Mouse (Mus musculus) embryo, embryonic 11.5 days (tissue): ENCODE measurements at regions not wholly inside any gene's neighbourhood (a gene's known extent, or its start where the extent isn't known, plus 50 kb on each side); places are given as distances from the start of the nearest gene placed in this dataset.

ENCODE experiments used
- DNase-seq: peaks from one replicate; pipeline ENCODE4 v3.0.0-alpha.2; 2012; ENCODE audit warnings: low read depth, low spot score

DNA sequence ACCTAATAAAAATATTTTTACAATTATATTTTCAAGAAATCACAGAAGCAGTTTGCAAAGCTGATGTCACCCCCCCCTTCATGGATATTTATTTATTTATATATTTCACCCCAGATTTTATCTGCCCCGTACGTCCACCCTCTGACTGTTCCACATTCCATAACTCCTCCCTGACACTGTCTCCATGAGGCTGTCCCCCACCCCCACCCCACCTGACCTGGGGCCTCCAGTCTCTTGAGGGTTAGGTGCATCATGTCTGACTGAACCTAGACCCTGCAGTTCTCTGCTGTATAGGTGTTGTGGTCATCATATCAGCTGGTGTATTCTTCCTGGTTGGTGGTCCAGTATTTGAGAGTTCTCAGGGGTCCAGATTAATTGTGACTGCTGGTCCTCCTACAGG, 1083.9 kb upstream of the Cadm2 start:
- DNase-seq: no peak

DNA sequence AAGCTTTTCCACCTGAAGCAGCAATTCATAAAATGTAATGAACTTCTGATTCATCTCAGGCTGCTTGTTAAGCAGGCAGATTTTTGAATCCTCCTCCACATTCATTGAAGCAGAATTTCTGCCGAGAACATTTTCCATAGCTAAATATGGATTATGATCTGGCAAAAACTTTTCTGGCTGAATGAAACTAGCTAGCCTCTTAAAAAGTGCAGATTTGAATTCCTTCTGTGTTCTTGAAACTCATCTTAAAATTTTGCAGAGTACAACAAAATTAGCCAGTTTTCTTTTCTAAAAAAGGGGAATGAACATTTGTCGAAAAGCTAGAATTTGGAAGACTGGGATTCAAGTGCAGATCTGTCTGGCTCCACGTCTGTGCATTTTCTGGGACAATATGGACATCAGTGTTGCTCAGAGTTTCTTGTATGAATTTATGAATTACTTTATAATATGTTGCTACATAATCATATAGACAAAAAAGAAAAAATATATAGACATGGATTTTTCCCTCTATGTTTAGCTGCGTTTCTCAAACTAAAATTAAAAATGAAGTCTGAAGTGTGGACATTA, 1046.3 kb upstream of the Cadm2 start:
- DNase-seq: no peak

DNA sequence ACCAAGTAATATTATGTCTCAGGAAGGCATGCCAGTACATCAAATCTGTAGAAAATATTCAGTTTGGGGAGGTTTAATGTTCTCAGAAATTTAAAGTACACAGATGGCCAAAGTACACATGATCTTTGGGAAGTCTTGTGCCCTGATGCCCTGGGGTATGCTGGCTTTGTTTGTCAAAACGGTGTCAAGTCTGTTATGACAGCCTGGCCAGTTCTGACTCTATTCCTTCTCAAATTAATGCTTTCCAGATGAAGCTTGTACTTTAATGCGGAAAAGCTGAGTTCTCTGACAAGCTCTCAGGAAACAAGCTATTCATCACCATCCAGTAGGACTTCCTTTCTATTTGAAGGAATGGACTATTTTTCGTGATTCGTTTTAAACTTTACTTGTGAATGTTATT, 1037.7 kb upstream of the Cadm2 start:
- peak; percentile 11 for DNase-seq

DNA sequence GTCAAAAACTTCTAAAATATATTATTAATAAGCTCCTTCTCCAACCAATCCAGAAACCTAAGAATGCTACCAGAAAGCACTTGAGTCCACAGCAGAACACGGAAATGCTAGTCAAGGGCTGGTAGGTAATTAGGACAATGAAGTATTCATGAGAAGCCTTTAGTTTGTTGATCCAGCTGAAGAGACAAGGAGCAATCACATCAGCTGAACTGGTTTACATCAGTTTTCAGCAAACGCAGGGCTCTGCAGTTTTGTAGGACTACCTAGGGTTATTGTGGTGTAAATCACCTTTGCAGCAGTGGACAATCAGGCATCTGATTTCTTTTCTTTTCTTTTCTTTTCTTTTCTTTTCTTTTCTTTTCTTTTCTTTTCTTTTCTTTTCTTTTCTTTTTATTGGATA, 1007.3 kb upstream of the Cadm2 start:
- no peak for DNase-seq

DNA sequence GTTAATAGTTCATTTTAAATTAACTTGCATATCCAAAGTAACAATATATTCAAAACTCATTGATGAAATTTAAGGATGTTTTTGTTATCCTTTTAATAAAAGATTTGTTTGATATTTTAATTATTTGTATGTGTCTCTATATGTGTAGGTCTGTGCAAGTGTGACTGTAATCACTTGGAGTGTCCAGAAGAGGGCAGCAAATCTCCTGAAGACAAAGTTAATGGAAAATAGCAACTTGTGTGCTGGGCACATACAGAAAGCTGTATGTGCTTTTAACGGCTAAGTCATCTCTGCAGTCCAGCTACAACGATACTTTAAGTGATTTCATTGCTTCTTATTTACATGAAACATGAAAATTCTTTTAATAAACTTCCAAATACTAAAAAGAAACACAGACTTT, 993.3 kb upstream of the Cadm2 start:
- DNase-seq: peak; percentile 7
